9 mouse cellular contexts compared by ENCODE assay signal in the genomic region with DNA sequence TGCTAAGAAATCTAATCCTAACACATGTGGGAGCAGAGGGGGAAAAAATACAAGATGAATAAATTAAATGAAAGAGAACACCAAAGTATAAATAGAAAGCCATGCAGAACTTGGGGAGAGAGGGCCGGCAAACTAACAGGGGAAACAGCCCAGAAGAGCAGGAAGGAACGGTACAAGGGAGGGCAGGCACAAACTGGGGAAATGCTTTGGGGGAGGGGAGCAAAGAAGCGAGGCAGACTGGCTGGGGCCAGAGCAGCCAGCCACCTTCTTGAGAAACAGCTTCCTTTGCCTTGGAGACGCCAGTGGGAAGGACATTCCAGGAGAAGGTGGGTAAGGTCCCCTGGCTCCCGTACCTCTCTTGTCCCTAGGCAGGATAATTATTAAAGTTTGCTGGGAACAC. TPM values are rescaled to one million over a fixed set of nuclear protein-coding genes. Genes with fewer than 3 reads are reported as not detected.
DNase-seq lines count a peak whose midpoint lies in the region; ATAC-seq and TF ChIP-seq lines count a peak whose summit lies in the region.
"Had no signal": no experiment of that assay in that cellular context is flagged by ENCODE, and none has a peak within 500 bp of the region (broad histone marks: within the 10 kb centered on the region; RNA-seq: fewer than 3 reads in every experiment).

No protein-coding gene starts in this region.

- TF ChIP-seq CTCF in intestine, postnatal 0 days (IDR thresholded peaks at IDR 0.05; ENCODE audit: low read depth) = no peak
- no peak for TF ChIP-seq CTCF in embryonic fibroblast, embryonic 13.5 days (IDR thresholded peaks at IDR 0.05; ENCODE audit: borderline replicate concordance, insufficient read depth, low read length)

- no peak overlapping the region for H3K4me3 ChIP-seq in intestine, embryonic 14.5 days (ENCODE audit: low read depth, low read length)
- no peak overlapping the region for H3K4me3 ChIP-seq in intestine, postnatal 0 days (ENCODE audit: low read depth, low read length)
- H3K4me3 ChIP-seq in embryonic fibroblast, embryonic 13.5 days (ENCODE audit: insufficient read depth, low read length) = no peak overlapping the region
- no peak overlapping the region for H3K4me3 ChIP-seq in liver, embryonic 12.5 days

- WGBS in intestine, embryonic 14.5 days = 16% methylated on average over 5 of the region's 5 CpGs
- WGBS in intestine, postnatal 0 days = 29% methylated on average over 5 of the region's 5 CpGs
- WGBS in liver, embryonic 12.5 days (ENCODE audit: insufficient replicate concordance) = 17% methylated on average over 5 of the region's 5 CpGs

- no peak overlapping the region for H3K9ac ChIP-seq in intestine, embryonic 14.5 days (ENCODE audit: low read length)
- no peak overlapping the region for H3K9ac ChIP-seq in intestine, postnatal 0 days (ENCODE audit: low read depth, low read length)
- no peak overlapping the region for H3K9ac ChIP-seq in liver, embryonic 12.5 days

- TF ChIP-seq POLR2A in embryonic fibroblast, embryonic 13.5 days (IDR thresholded peaks at IDR 0.05; ENCODE audit: low read depth, low read length) = no peak

- ATAC-seq in intestine, embryonic 14.5 days (replicated peaks; ENCODE audit: low FRiP score, low TSS enrichment, low read depth) = no peak
- ATAC-seq in intestine, postnatal 0 days = no peak
- ATAC-seq in liver, embryonic 12.5 days = no peak

- H3K27me3 ChIP-seq in intestine, embryonic 14.5 days (replicated peaks; ENCODE audit: control insufficient read depth, insufficient read depth, low read length) = no peaks in the 10 kb centered on the region
- H3K27me3 ChIP-seq in intestine, postnatal 0 days (replicated peaks; ENCODE audit: control insufficient read depth, insufficient read depth, low read length) = no peaks in the 10 kb centered on the region
- H3K27me3 ChIP-seq in liver, embryonic 12.5 days (replicated peaks) = no peaks in the 10 kb centered on the region

- H3K9me3 ChIP-seq in intestine, embryonic 14.5 days (ENCODE audit: control insufficient read depth, low read length) = no peaks in the 10 kb centered on the region
- no peaks in the 10 kb centered on the region for H3K9me3 ChIP-seq in intestine, postnatal 0 days (ENCODE audit: control insufficient read depth)
- H3K9me3 ChIP-seq in liver, embryonic 12.5 days (replicated peaks) = no peaks in the 10 kb centered on the region

- H3K36me3 ChIP-seq in intestine, embryonic 14.5 days (ENCODE audit: control insufficient read depth, insufficient read depth, low read length) = peaks cover 85% of the 10 kb centered on the region
- no peaks in the 10 kb centered on the region; the same call in 1 of the 2 replicates for H3K36me3 ChIP-seq in intestine, postnatal 0 days (ENCODE audit: control insufficient read depth, insufficient read depth)
- peaks cover 24% of the 10 kb centered on the region; the same call in 1 of the 2 replicates for H3K36me3 ChIP-seq in liver, embryonic 12.5 days

- peak overlapping the region; percentile 29 for H3K27ac ChIP-seq in intestine, embryonic 14.5 days (ENCODE audit: low read depth)
- H3K27ac ChIP-seq in intestine, postnatal 0 days (ENCODE audit: low read depth, low read length) = no peak overlapping the region
- H3K27ac ChIP-seq in embryonic fibroblast, embryonic 13.5 days (ENCODE audit: insufficient read depth, low read length) = peak overlapping the region; percentile 70
- H3K27ac ChIP-seq in liver, embryonic 12.5 days = peak overlapping the region; percentile 45

- peaks cover 16% of the 10 kb centered on the region; the same call in 1 of the 2 replicates for H3K4me1 ChIP-seq in intestine, embryonic 14.5 days (replicated peaks; ENCODE audit: control insufficient read depth, insufficient read depth, low read length)
- H3K4me1 ChIP-seq in intestine, postnatal 0 days (replicated peaks; ENCODE audit: control insufficient read depth, insufficient read depth, low read length) = no peaks in the 10 kb centered on the region
- peaks cover 42% of the 10 kb centered on the region for H3K4me1 ChIP-seq in embryonic fibroblast, embryonic 13.5 days (ENCODE audit: control insufficient read depth, insufficient read depth, low read length)
- peaks cover 39% of the 10 kb centered on the region for H3K4me1 ChIP-seq in liver, embryonic 12.5 days

- no peak overlapping the region for H3K4me2 ChIP-seq in intestine, embryonic 14.5 days (ENCODE audit: low read length)
- no peak overlapping the region for H3K4me2 ChIP-seq in intestine, postnatal 0 days (replicated peaks; ENCODE audit: low read depth)
- peak overlapping the region; percentile 25 for H3K4me2 ChIP-seq in liver, embryonic 12.5 days

- DNase-seq in intestine, embryonic 14.5 days (ENCODE audit: low spot score) = no peak
- peak; percentile 73 for DNase-seq in ZHBTc4 (ENCODE audit: low read depth, low spot score)
- DNase-seq in yolk sac, embryonic 10.5 days (ENCODE audit: low spot score) = no peak
- DNase-seq in left cerebral cortex, adult 9 months (ENCODE audit: low spot score in 2 of 2) = no peak
- DNase-seq in gastrocnemius, adult 8-10 months (ENCODE audit: low spot score in 2 of 2) = no peak
- DNase-seq: gastrocnemius, postnatal 10 days had no signal

RNA-seq across cellular contexts. Expression of gene Hmga2, which starts 14.5 kb away (rescaled TPM):
- polyA plus RNA-seq in intestine, embryonic 14.5 days (2014; fragmentation: Nextera tagmentation; extraction: Ambion mirVana) = 61.0 and 68.0 TPM in 2 replicates
- 4.3 TPM in 2 replicates for polyA plus RNA-seq in intestine, postnatal 0 days (2015; fragmentation: Nextera tagmentation; extraction: Ambion mirVana)
- polyA plus RNA-seq in embryonic fibroblast, embryonic 13.5 days (2011; ENCODE audit: insufficient read length, low read depth, missing spikeins) = 195 and 437 TPM in 2 replicates
- polyA plus RNA-seq in liver, embryonic 12.5 days (2016; fragmentation: Nextera tagmentation; extraction: Ambion mirVana) = 16.1 TPM in 2 replicates
- total RNA-seq in gastrocnemius, adult 8-10 months (2022) = under 1 TPM in 3 of 4 experiments, not detected in 1; 0.07 to 0.17 (median 0.08) TPM
